Mouse (Mus musculus) c-Kit-positive CD71-negative TER-119-negative erythroid progenitor cells, embryonic 14.5 days (primary cell): ENCODE measurements at regions not wholly inside any gene's neighbourhood (a gene's known extent, or its start where the extent isn't known, plus 50 kb on each side); places are given as distances from the start of the nearest gene placed in this dataset.
"Not testable (repeated sequence)": the region's sequence is repeated elsewhere in the genome, so short reads cannot be mapped to it uniquely, and the experiment has no call there.

Experiments used
- DNase-seq: peaks from one replicate; pipeline ENCODE4 v3.0.0-alpha.2; 2013; ENCODE audit warnings: low read depth

DNA sequence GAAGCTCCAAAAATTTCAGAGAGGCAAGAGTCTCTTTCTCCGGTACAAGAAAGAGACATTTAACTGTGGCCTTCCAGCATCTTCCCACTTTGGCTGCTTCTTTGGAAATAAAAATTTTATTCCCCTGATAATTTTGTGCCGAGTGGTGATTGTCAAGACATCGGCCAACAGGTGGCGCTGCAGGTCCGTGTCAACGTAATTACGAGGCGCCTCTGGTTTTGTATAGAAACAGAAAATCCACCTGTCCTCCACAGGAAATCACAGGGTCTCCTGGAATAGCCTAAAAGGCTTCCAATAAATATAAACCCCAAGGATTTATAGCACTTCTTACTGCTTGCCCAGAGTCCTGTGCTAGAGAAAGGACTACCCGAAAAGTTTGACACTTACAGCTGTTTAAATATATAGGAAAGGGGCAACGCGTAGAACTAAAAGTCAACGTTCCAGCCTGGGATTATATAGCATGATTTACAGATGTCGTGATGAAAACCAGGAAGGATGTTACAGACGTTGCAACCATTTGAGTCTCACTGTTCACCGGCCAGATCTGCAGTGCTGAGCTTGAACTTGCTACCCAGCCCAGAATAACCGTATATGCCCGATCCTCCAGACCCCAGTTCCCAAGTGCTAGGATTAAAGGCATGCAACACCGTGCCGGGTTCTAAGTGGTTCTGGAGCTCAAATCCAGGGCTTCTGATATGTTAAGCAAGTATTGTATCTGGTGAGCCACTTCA lies 251.3 kb upstream of the Tgfbr2 start:
- peak; percentile 47 for DNase-seq

DNA sequence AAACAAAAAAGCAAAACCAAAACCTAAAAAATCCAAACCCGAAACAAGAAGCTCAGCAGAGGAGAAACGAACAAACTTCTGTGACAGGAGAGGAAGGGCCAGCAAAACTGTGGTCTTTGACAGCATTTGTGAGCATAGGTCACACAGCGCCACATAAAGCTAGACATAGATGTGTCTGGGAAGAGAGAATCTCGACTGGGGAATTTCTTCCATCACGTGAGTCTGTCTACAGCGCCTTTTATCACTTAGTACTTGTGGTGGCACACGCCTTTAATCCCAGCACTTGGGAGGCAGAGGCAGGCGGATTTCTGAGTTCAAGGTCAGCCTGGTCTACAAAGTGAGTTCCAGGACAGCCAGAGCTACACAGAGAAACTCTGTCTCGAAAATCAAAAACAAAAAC lies 250.2 kb upstream of the Tgfbr2 start:
- not testable (repeated sequence) for DNase-seq

- no peak for DNase-seq
Measured at GRCm38 (mm10) chr9:116415021-116415420, 239.9 kb upstream of the Tgfbr2 start.

DNA sequence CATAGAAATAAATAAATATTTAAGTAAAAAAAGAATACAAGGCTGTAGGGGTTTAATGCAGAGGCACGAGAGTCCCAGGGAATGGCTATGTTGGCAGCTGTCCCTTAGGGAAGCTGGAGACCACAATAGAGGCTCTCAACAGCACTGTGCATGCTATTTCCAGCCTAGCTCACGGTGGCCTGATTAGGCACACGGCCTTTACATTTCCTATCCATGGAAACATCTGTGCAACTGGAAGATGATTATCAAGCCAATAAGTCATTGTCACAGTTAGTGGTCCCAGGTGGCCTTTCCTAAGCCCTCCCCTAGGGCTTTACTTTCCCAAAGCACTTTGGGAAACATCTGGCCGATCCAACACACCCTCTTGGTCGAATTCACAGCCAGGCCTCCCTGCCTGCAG lies 235.9 kb upstream of the Tgfbr2 start:
- DNase-seq = no peak

GRCm38 (mm10) chr9:116410461-116410860 lies 235.3 kb upstream of the Tgfbr2 start:
- DNase-seq = no peak

- DNase-seq = no peak
Measured at GRCm38 (mm10) chr9:116408116-116408515, 233.0 kb upstream of the Tgfbr2 start.

DNA sequence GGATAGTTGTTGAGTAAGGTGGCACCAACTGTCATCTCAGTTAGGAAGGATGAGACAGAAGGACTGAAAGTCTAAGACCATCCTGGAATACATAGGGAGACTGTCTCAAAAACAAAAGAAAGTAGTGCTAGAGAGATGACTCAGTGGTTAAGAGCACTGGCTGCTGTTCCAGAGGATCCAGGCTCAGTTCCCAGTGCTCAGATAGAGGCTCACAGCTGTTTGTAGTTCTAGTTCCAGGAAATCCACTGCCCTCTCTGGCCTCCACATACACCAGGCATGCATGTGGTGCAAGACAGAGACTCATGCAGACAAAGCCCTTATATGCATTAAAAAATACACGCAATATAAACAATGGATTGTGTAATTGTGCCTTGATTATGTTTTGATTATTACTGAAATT lies 229.9 kb upstream of the Tgfbr2 start:
- DNase-seq = no peak

DNA sequence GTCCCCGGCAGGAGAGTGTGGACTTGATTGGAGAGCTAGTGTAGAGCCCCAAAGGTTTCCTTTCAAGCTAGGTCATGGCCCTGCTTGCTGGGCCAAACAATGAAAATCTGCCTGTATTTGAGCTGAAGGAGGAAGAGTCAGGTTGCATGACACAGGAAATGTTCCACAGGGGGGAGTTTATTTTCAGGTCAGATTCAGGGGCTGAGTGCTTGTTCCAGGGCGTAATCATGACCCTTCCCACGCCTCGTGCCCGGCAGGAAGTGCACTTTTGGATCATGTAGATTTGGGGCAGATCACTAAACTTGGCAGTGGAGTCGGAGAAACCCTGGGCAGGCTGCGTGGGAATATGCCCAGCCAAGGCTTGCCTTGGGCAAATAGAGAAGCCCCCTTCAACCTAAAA lies 226.7 kb upstream of the Tgfbr2 start:
- no peak for DNase-seq

- no peak for DNase-seq
Measured at GRCm38 (mm10) chr9:116400270-116400669, 225.1 kb upstream of the Tgfbr2 start.

DNA sequence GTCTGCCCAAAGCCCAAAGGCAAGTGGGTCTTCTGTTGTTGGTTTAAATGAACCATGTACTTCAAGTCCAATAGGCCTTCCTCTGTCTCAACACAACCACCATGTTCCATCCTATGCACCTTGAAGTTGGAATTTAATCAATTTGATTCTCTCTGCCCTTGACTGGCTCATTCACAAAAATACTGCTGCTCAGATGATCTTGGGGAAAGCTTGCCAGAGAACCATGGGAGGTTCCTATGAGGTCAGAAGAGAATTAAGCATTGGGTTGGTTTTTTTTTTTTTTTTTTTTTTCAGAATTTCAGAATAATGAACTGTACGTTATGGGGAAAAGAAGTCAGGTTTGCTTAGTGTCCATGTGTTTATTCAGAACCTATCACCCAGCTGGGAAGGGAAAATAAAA lies 224.1 kb upstream of the Tgfbr2 start:
- no peak for DNase-seq

DNA sequence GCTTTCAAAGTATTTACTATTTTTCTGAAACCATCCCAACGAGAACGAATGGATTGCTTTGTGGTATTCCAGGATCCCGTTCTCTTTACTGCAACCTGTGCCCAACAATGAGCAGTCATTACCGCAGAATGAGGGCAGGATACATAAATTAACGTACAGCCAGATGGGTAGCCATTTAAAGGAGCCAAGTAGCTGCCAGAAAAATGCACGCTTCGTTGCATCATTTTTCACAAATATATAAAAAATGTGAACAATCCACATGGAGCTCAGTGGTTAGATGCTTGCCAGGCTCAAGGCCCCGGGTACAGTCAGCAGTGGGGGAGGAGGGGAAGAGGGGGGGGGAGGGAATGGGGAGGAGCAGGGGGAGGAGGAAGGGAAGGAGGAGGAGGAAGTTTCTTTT lies 217.1 kb upstream of the Tgfbr2 start:
- no peak for DNase-seq

DNA sequence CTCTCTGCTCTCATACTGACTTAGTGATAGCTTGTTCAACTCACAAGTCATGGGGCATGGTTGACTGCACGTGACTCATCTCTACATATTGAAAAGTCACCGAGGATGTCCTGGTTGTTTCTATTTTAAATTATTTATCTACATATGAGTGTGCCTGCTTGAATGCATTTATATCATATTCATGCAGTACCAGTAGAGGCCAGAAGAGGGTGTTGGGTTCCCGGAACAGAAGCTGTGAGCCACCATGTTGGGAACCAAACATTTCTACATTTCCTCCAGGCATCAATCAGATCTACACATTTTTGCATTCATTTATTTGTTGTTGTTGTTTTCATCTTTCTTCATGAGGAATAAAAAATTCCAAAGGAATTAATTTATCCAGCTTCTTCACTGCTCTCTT lies 214.6 kb upstream of the Tgfbr2 start:
- no peak for DNase-seq

GRCm38 (mm10) chr9:116388863-116389262 lies 213.7 kb upstream of the Tgfbr2 start:
- DNase-seq = no peak

DNA sequence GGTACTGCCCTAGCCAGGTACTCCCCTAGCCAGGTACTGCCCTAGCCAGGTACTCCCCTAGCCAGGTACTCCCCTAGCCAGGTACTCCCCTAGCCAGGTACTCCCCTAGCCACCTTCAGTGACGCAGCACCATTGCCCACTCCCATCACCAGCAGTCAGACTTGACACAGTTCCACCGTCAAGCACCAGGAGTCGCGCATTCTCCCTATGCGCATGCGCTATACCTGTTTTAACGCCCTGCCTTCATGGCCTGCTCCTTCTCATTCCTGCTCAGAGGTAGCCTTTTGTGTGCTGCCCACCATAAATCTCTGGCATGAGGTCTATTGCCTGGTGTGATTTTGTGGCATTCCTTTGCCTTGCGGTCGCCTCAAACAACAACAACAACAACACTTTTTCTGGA lies 212.9 kb upstream of the Tgfbr2 start:
- no peak for DNase-seq

- peak; percentile 87 for DNase-seq
Measured at GRCm38 (mm10) chr9:116384176-116385076, 209.3 kb upstream of the Tgfbr2 start.

GRCm38 (mm10) chr9:116383411-116384101 lies 208.4 kb upstream of the Tgfbr2 start:
- DNase-seq = no peak

GRCm38 (mm10) chr9:116377706-116378105 lies 202.5 kb upstream of the Tgfbr2 start:
- no peak for DNase-seq

- peak; percentile 46 for DNase-seq
Measured at GRCm38 (mm10) chr9:116375658-116376357, 200.6 kb upstream of the Tgfbr2 start.

DNA sequence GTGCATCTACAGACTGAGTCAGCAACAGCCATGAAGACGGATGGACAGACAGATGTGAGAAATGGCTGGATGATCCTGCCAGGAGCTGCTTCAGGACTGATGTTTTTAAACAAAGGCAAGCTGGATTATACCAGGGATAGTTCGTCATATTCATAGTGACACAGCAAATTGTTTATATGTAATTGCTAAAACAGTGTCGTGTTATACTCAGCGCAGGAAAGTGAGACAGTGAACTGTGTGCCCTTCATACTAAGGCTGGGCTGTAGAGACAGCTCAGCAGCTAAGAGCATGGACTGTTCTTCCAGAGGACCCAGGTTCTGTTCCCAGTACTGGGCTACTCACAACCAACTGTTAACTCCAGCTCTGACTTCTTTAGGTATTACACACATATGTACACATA lies 199.2 kb upstream of the Tgfbr2 start:
- no peak for DNase-seq

DNA sequence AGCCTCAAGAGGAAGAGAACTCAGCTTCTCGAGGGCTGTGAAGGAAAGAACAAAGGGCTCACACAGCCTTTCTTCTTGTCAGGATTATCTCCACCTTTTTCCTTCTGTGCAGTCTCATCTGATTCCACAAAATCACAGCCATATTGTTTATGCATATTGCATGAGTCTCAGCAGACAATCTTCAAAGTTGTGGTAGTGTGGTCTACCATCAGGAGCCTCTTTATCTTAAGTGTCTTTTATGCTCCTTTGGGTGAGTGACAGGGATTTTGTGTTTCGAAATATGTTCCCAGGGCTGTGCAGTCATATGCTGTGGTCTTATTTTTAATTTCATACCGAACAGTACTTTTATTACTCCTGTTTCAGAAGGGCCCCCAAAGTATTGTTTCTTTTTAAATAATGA lies 198.2 kb upstream of the Tgfbr2 start:
- DNase-seq = no peak

- no peak for DNase-seq
Measured at GRCm38 (mm10) chr9:116369059-116369718, 194.0 kb upstream of the Tgfbr2 start.

DNA sequence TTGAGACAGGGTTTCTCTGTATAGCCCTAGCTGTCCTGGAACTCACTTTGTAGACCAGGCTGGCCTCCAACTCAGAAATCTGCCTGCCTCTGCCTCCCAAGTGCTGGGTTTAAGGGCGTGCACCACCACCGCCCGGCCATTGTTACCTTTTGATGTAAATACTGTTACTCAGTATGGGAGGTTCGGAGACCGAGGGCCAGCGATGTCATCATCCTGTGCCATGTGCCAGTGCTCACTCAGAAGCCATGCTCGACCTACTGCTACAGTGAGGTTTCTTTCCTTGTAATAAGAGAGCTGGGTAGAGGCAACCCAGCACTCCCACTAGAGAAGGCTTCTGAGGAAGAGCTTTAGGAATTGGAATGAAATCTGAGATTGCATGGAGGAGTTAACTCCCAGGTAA lies 191.6 kb upstream of the Tgfbr2 start:
- no peak for DNase-seq
